Mouse (Mus musculus): ENCODE measurements around the gene Olfr606.
"Not testable (repeated sequence)": the region's sequence is repeated elsewhere in the genome, so short reads cannot be mapped to it uniquely, and the experiment has no call there.

Gene Olfr606

GRCm38 (mm10) chr7:103448746-103449145, at the start of gene Olfr606:
Gene Olfr606 (plus strand): TSS chr7:103449046.
- no peak for DNase-seq

GRCm38 (mm10) chr7:103406521-103407055, 42.3 kb upstream of the Olfr606 start:
- DNase-seq = not testable (repeated sequence)

GRCm38 (mm10) chr7:103414772-103415171, 34.1 kb upstream of the Olfr606 start, which contains the start of gene Usp17lc:
Gene Usp17lc (plus strand): TSS chr7:103415072.
- DNase-seq = not testable (repeated sequence)

- DNase-seq = no peak
Measured at GRCm38 (mm10) chr7:103445339-103445738, 3.5 kb upstream of the Olfr606 start, which contains the start of gene Olfr605. Gene Olfr605 (minus strand): TSS chr7:103445439.

- DNase-seq = no peak
Measured at GRCm38 (mm10) chr7:103460590-103460989, 11.7 kb downstream of the Olfr606 start.

- DNase-seq = no peak
Measured at GRCm38 (mm10) chr7:103469577-103469976, 20.7 kb downstream of the Olfr606 start, which contains the start of gene Olfr608. Gene Olfr608 (plus strand): TSS chr7:103469877.

- not testable (repeated sequence) for DNase-seq
Measured at GRCm38 (mm10) chr7:103477106-103477505, 28.3 kb downstream of the Olfr606 start.

GRCm38 (mm10) chr7:103497962-103498361, 49.1 kb downstream of the Olfr606 start, which contains the start of gene Olfr609:
Gene Olfr609 (minus strand): TSS chr7:103498062.
- no peak for DNase-seq
